Mouse (Mus musculus): ENCODE results near the gene Duxf3.

GRCm38 (mm10) chr10:58206639-58207404 lies 25.7 kb downstream of the Duxf3 start:
- TF ChIP-seq ZC3H11A (IDR thresholded peaks at IDR 0.05; ENCODE audit: borderline replicate concordance, low read depth, low read length) = no peak
- TF ChIP-seq MAFK (IDR thresholded peaks at IDR 0.05; ENCODE audit: insufficient read depth, low read depth, low read length) = no peak
- no peak for TF ChIP-seq ZNF384 (IDR thresholded peaks at IDR 0.05; ENCODE audit: low read depth, low read length)
- TF ChIP-seq CHD2 (IDR thresholded peaks at IDR 0.05; ENCODE audit: low read depth, low read length) = no peak
